Mouse (Mus musculus): ENCODE measurements around the gene 1700001O22Rik. TPM values are rescaled to one million over a fixed set of nuclear protein-coding genes. Genes with fewer than 3 reads are reported as not detected.
A peak's percentile ranks its signal among the peaks of the same experiment; 100 is the strongest.

Gene 1700001O22Rik
- 1.0 and 2.2 TPM in 2 replicates for polyA plus RNA-seq (2016; fragmentation: Nextera tagmentation; extraction: Ambion mirVana)

DNA sequence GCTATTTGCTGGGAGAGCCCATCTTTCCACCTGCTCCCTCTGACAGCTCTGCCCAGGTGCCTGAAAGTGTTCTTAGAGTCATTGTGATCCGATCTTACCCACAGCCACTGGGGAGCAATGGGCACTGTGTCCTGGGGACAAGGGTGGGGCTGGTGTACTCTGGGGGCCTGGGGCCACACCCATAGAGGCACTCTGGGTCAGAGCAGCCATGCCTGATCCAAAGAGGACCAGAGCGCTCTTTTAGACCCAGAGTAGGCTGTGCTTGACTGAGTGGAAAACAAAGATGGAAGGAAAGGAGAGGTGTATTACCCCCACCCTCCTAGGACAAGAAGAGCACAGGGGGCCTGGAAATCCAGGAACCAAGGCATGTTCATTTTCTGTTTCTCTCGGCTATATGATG, at the start of gene 1700001O22Rik:
TSS of gene 1700001O22Rik (minus strand) at position 58 of the 400 bp plus-strand sequence.
- ATAC-seq (ENCODE audit: insufficient number of reproducible peaks, low FRiP score) = no peak
- H3K27ac ChIP-seq (ENCODE audit: poor library complexity, severe bottlenecking) = no peak within 1 kb of the TSS

DNA sequence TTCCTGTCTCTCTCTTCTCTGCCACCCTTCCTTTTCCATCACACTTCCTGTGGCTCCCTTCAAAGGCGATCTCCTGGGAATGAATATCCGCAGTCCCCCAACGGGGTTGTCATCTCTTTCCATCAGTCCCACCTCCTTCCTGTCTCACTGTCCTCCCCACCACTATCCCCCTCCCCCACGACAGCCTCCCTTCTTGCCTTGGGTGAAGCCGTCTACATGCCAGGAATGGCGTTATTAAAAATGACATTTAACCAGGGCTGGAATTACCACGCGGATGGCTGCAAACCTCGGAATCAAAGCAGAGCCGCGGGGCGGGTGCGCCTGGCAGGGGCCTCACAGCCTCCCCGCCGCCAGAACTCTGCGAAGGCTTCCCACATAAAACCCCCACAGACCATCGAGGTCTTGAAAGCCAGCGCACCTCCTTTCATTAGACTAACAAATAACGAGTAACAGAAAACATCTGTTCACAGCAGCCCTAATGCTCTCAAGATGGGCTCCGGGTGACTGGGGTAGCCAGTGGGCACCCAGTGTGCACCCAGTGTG, 49.4 kb upstream of the 1700001O22Rik start:
- 34% methylated on average over 20 of the region's 20 CpGs for WGBS

More for the DNA sequence above, at the start of gene 1700001O22Rik:
- Histone ChIP-seq H3K4me2 (no peak within 1 kb of the TSS), H3K36me3 (no peaks in the 10 kb centered on the region), H3K9ac (no peak within 1 kb of the TSS), H3K9me3 (replicated peaks) (no peaks in the 10 kb centered on the region), H3K27me3 (replicated peaks) (peaks cover 49% of the 10 kb centered on the region), H3K4me1 (replicated peaks) (peaks cover 17% of the 10 kb centered on the region), H3K4me3 (no peak within 1 kb of the TSS)
- WGBS = 73% methylated on average over 3 of the region's 3 CpGs

DNA sequence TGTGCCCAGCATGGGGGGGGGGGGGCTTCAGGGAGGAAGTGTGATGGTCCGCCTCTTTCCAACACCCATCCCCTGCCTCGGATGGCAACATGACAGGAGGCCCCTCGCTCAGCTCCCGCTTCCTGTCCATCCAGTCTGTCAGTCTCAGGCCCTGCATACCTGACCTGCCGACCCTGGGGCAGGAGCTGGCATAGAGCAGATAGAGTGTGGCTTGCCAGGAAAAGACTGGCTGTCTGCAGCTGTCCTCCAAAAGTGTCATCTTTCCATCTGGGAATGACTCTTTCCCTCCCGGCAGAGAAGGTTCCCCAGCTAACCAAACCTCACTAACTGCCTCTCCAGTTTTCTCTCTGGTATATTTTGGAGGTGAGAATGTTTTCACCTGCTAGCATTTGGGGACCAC, 47.1 kb upstream of the 1700001O22Rik start:
- Histone ChIP-seq H3K9me3 (replicated peaks) (no peaks in the 10 kb centered on the region), H3K9ac (0 out of 2 replicates have a peak overlapping the region, but pooled peaks have one; percentile 42), H3K27me3 (replicated peaks) (no peaks in the 10 kb centered on the region), H3K4me1 (replicated peaks) (peaks cover 78% of the 10 kb centered on the region), H3K4me3 (no peak overlapping the region; the same call in 1 of the 2 replicates), H3K4me2 (0 out of 2 replicates have a peak overlapping the region, but pooled peaks have one; percentile 9), H3K36me3 (no peaks in the 10 kb centered on the region), H3K27ac (ENCODE audit: poor library complexity, severe bottlenecking) (peak overlapping the region; percentile 28; the same call in 1 of the 2 replicates)
- WGBS = 13% methylated on average over 6 of the region's 6 CpGs
- ATAC-seq (ENCODE audit: insufficient number of reproducible peaks, low FRiP score) = no peak

More for the DNA sequence above, 49.4 kb upstream of the 1700001O22Rik start:
- Histone ChIP-seq H3K36me3 (no peaks in the 10 kb centered on the region), H3K4me3 (no peak overlapping the region), H3K27ac (ENCODE audit: poor library complexity, severe bottlenecking) (no peak overlapping the region), H3K4me1 (replicated peaks) (peaks cover 62% of the 10 kb centered on the region), H3K27me3 (replicated peaks) (no peaks in the 10 kb centered on the region), H3K9me3 (replicated peaks) (no peaks in the 10 kb centered on the region), H3K9ac (peak overlapping the region; percentile 47; the same call in 1 of the 2 replicates), H3K4me2 (peak overlapping the region; percentile 17)
- no peak for ATAC-seq (ENCODE audit: insufficient number of reproducible peaks, low FRiP score)

DNA sequence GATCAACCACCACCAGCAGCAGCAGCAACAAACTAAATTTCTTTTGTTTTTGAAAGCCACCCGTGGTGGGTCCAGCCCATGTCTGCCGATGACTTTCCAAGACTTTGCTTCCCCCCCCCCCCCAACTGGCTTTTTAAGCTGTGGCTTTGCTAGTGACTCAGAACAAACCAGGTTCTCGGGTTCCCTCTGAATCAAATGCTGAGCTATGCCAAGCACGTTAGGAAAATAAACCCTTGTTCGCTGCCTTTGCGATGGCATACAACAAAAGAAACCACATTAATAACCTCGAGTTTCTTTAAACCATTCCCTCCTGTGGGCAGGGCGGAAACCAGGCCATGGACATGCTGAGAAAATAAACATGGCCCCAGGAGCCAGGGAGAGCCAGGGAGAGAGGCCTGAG, 44.7 kb upstream of the 1700001O22Rik start:
- peaks cover 67% of the 10 kb centered on the region for H3K4me1 ChIP-seq (replicated peaks)
- ATAC-seq (ENCODE audit: insufficient number of reproducible peaks, low FRiP score) = no peak

DNA sequence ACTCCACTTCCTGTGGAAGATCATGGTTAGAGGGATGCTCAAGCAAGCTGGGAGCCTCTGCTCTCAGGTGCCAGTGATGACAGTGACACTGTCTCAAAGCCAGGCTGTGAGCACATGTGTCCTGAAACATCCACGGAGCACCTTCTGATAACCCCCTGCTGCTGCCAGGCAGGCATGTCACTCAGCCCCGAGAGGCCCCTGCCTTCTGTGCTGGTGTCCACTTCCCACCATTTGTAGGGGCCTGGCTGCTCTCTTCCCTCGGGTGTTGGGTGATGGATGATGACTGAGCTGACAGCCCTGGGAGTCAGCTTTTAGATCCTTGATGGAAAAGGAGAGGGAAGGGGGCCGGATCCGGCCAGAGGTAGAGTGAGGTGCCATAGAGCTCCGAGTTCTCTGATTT, 43.3 kb upstream of the 1700001O22Rik start:
- ATAC-seq (ENCODE audit: insufficient number of reproducible peaks, low FRiP score) = peak; percentile 46; the same call in 1 of the 2 replicates
- Histone ChIP-seq H3K36me3 (no peaks in the 10 kb centered on the region), H3K4me1 (replicated peaks) (peaks cover 65% of the 10 kb centered on the region), H3K27ac (ENCODE audit: poor library complexity, severe bottlenecking) (peak overlapping the region; percentile 87), H3K27me3 (replicated peaks) (0 out of 2 replicates have a peak, but pooled peaks cover 4% of the 10 kb centered on the region), H3K4me3 (peak overlapping the region; percentile 82), H3K4me2 (peak overlapping the region; percentile 82), H3K9me3 (replicated peaks) (no peaks in the 10 kb centered on the region), H3K9ac (peak overlapping the region; percentile 98)
- WGBS = 11% methylated on average over 6 of the region's 6 CpGs

More for the DNA sequence above, 44.7 kb upstream of the 1700001O22Rik start:
- no peak overlapping the region for H3K9ac ChIP-seq
- no peak overlapping the region for H3K4me2 ChIP-seq
- H3K9me3 ChIP-seq (replicated peaks) = no peaks in the 10 kb centered on the region
- 0 out of 2 replicates have a peak, but pooled peaks cover 4% of the 10 kb centered on the region for H3K27me3 ChIP-seq (replicated peaks)
- H3K27ac ChIP-seq (ENCODE audit: poor library complexity, severe bottlenecking) = peak overlapping the region; percentile 87; the same call in 1 of the 2 replicates
- H3K36me3 ChIP-seq = no peaks in the 10 kb centered on the region
- 65% methylated on average over 8 of the region's 8 CpGs for WGBS
- no peak overlapping the region for H3K4me3 ChIP-seq

DNA sequence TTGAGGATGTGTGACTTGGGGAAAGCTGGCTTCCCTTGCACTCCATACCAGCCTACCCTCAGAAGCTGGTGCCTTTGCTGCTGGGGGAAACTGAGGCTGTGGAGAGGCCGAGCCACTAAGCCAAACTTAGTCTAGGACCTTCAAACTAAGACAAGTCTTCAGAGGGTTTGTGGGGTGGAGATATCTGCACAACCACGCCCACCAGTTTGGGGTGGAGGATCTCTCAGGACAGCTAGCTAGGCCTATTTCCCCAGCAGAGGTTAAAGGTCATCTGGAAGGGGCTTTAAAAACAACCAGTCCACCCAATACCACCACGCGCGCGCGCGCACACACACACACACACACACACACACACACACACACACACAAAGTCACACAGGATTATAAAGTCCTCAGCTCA, 42.8 kb upstream of the 1700001O22Rik start:
- peak overlapping the region; percentile 82 for H3K4me2 ChIP-seq
- H3K9ac ChIP-seq = peak overlapping the region; percentile 98
- no peaks in the 10 kb centered on the region for H3K9me3 ChIP-seq (replicated peaks)
- H3K36me3 ChIP-seq = no peaks in the 10 kb centered on the region
- 0 out of 2 replicates have a peak, but pooled peaks cover 4% of the 10 kb centered on the region for H3K27me3 ChIP-seq (replicated peaks)
- H3K27ac ChIP-seq (ENCODE audit: poor library complexity, severe bottlenecking) = peak overlapping the region; percentile 87
- no peak for ATAC-seq (ENCODE audit: insufficient number of reproducible peaks, low FRiP score)
- peak overlapping the region; percentile 82 for H3K4me3 ChIP-seq
- WGBS = 54% methylated on average over 8 of the region's 8 CpGs
- H3K4me1 ChIP-seq (replicated peaks) = peaks cover 60% of the 10 kb centered on the region

DNA sequence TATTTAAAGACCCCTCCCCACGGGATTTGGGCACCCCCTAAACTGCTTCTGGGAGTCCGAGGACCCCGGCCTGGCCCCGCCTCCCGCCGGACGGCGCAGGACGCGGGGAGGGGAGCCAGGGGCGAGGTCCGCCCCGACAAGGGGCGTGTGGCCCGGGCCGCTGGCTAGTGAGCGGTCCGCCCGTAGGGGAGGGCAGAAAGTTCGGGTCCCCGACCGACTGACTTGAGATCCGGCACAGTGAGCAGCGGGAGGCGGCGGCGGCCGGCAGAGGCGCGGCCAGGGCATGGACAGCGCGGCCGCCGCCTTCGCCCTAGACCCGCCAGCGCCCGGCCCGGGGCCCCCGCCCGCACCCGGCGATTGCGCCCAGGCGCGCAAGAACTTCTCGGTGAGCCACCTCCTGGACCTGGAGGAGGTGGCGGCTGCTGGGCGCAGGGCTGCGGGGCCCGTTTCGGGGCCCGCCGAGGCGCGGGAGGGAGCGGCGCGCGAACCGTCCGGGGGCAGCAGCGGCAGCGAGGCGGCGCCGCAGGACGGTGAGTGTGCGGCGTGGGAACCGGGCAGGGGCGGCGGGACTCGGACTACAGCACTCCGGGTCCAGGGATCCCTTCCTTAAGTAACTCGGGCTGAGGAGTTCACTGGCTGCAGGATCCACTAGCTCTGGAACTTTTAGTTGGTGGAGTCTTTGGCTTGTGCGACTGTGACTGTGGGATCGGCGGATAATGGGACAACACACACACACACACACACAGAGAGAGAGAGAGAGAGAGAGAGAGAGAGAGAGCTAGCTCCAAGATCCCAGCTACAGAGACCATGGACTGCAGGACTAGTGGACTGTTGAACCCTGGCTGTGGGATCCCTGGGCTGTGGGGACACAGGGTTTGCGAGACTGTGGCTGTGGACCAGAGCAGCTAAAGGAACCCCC, 42.0 kb upstream of the 1700001O22Rik start:
- Histone ChIP-seq H3K4me1 (replicated peaks) (peaks cover 51% of the 10 kb centered on the region), H3K9me3 (replicated peaks) (no peaks in the 10 kb centered on the region)

DNA sequence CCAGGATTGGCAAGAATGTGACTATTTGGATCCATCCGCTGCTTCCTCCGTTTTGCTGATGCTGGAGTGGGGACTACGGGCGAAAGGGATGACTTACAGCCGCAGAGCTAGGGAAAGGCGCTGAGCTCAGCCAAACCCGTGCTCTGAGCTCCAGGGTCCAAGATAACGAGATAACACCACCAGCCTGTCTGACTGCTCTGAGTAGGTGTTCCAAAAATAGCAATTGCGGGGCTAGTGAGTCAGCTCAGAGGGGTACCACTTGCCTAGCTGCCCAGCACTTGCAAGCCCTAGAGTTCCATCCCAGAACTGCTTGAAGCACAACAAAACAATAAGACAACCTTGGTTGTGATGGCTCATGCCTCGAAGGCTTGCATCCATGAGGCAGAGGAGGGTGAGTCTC, 39.2 kb upstream of the 1700001O22Rik start:
- no peaks in the 10 kb centered on the region for H3K36me3 ChIP-seq
- 0 out of 2 replicates have a peak, but pooled peaks cover 4% of the 10 kb centered on the region for H3K27me3 ChIP-seq (replicated peaks)
- ATAC-seq (ENCODE audit: insufficient number of reproducible peaks, low FRiP score) = no peak; the same call in 1 of the 2 replicates
- peak overlapping the region; percentile 80 for H3K27ac ChIP-seq (ENCODE audit: poor library complexity, severe bottlenecking)
- H3K4me1 ChIP-seq (replicated peaks) = peaks cover 37% of the 10 kb centered on the region
- no peaks in the 10 kb centered on the region for H3K9me3 ChIP-seq (replicated peaks)
- H3K4me3 ChIP-seq = peak overlapping the region; percentile 2; the same call in 1 of the 2 replicates
- WGBS = 12% methylated on average over 10 of the region's 10 CpGs
- peak overlapping the region; percentile 53 for H3K9ac ChIP-seq
- peak overlapping the region; percentile 49 for H3K4me2 ChIP-seq

More for the DNA sequence above, 42.0 kb upstream of the 1700001O22Rik start:
- peak overlapping the region; percentile 82 for H3K4me2 ChIP-seq
- H3K4me3 ChIP-seq = peak overlapping the region; percentile 82
- H3K36me3 ChIP-seq = no peaks in the 10 kb centered on the region
- H3K27me3 ChIP-seq (replicated peaks) = 0 out of 2 replicates have a peak, but pooled peaks cover 4% of the 10 kb centered on the region
- H3K9ac ChIP-seq = peak overlapping the region; percentile 98
- 0 out of 2 replicates have a peak, but pooled peaks have one; percentile 20 for ATAC-seq (ENCODE audit: insufficient number of reproducible peaks, low FRiP score)
- WGBS = under 1% methylated on average over 72 of the region's 80 CpGs
- H3K27ac ChIP-seq (ENCODE audit: poor library complexity, severe bottlenecking) = peak overlapping the region; percentile 87

DNA sequence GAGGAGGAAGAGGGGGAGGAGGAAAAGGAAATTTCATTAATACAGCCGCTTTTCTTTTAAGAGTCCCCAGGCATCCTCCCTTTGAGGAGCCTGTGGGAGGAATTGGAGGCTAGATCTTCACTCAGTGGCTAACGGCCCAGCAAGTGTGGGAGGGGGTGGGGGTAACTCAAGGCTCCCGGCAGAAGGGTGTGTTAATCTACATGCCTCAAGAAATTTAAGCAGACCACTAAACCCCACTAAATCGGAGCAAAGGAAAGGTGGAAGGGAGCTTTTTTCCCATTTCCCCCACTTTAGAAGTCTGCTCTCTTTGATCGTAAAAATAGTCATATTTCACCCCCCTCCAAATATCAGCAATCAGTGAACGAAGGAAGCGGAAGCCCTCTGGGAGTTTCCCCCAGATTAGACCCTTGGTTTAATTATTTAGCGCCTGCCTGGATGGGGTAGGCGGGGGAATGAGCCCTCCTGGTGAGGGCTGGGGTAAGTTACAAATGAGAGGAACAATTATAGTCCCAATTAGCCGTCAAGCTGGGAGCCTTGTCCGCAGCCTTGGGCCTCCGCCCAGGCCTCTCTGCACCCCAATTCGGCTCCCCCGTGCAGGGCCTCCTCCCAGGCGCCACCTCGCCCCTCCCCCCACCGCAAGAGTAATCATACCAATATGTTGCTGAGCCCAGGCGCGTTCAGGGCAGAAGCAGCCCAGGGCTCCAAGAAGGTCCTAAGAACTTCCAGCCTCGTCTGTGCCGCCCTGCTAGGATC, 33.0 kb upstream of the 1700001O22Rik start:
- H3K9ac ChIP-seq = peak overlapping the region; percentile 32; the same call in 1 of the 2 replicates
- H3K4me3 ChIP-seq = no peak overlapping the region

DNA sequence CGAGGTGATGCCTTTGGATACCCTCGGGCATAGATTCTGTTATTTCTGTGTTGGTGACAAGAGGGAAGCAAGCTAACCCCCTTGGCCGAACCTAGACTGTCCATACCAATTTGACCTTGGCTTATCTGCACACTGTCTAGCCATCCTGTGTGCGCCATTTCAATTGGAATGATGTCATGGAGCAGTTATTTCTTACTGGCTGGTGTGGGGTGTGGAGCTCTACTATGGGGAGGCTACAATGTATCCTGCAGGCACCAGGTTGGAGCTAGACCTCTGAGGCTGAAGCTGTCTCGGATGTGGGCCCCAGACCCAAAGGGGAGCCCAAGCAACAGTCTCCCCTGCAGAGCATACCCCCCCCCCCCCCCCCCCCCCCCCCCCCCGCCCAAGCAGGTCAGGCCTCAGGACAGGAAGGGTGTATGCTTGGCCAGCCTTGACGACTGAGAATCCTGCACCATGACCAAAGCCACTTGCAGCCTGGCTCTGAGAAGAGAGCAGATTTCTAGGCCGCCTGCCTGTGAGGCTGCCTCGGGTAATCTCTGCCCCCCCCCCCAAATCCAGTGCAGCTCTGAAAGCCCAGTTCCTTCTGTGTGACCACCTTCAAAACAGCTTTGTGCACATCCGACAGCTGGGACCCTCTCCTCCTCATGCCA, 31.0 kb upstream of the 1700001O22Rik start, which contains the start of gene Prrx2:
TSS of gene Prrx2 (plus strand) at position 600 of the 650 bp plus-strand sequence.
- Histone ChIP-seq H3K36me3 (no peaks in the 10 kb centered on the region), H3K27me3 (replicated peaks) (no peaks in the 10 kb centered on the region), H3K27ac (ENCODE audit: poor library complexity, severe bottlenecking) (peak within 1 kb of the TSS; percentile 76), H3K9ac (no peak within 1 kb of the TSS), H3K4me2 (no peak within 1 kb of the TSS), H3K4me1 (replicated peaks) (peaks cover 40% of the 10 kb centered on the region), H3K9me3 (replicated peaks) (no peaks in the 10 kb centered on the region), H3K4me3 (no peak within 1 kb of the TSS)
- ATAC-seq (ENCODE audit: insufficient number of reproducible peaks, low FRiP score) = no peak; the same call in 1 of the 2 replicates
- WGBS = 34% methylated on average over 9 of the region's 10 CpGs

More for the DNA sequence above, 33.0 kb upstream of the 1700001O22Rik start:
- 0 out of 2 replicates have a peak overlapping the region, but pooled peaks have one; percentile 29 for H3K27ac ChIP-seq (ENCODE audit: poor library complexity, severe bottlenecking)
- no peaks in the 10 kb centered on the region for H3K36me3 ChIP-seq
- WGBS = 26% methylated on average over 21 of the region's 21 CpGs
- H3K9me3 ChIP-seq (replicated peaks) = no peaks in the 10 kb centered on the region
- H3K27me3 ChIP-seq (replicated peaks) = no peaks in the 10 kb centered on the region
- peaks cover 40% of the 10 kb centered on the region for H3K4me1 ChIP-seq (replicated peaks)
- H3K4me2 ChIP-seq = peak overlapping the region; percentile 27
- no peak for ATAC-seq (ENCODE audit: insufficient number of reproducible peaks, low FRiP score)

Measured in heart, embryonic 12.5 days (tissue).